Mouse (Mus musculus) cerebellum, postnatal 36 days (tissue): ENCODE measurements around the gene Egr4.

Experiments
- DNase-seq, 2 experiments: peaks; one replicate each; pipeline ENCODE4 v3.0.0; 2021 to 2022; ENCODE audit warnings: mixed read lengths in 2 of 2

Gene Egr4

GRCm38 (mm10) chr6:85513531-85513910 is at the start of gene Egr4:
TSS of gene Egr4 (minus strand) at chr6:85513589.
- peak; percentile 86 to 90 for DNase-seq

- DNase-seq, result no peak
These were observed 49.0 kb upstream of the Egr4 start for GRCm38 (mm10) chr6:85562374-85562773.

- no peak for DNase-seq
These were observed 34.3 kb upstream of the Egr4 start for GRCm38 (mm10) chr6:85547642-85548041.

- peak; percentile 81 to 90 for DNase-seq
These were observed 31.0 kb upstream of the Egr4 start for GRCm38 (mm10) chr6:85544251-85544881.

- DNase-seq, result peak; percentile 45 to 58
These were observed 30.2 kb upstream of the Egr4 start for GRCm38 (mm10) chr6:85543351-85544175.

GRCm38 (mm10) chr6:85522825-85523224 is 9.4 kb upstream of the Egr4 start:
- DNase-seq, result peak; percentile 28 to 42

GRCm38 (mm10) chr6:85522026-85522425 is 8.6 kb upstream of the Egr4 start:
- DNase-seq, result no peak

GRCm38 (mm10) chr6:85518091-85518693 is 4.8 kb upstream of the Egr4 start:
- peak; percentile 23 to 32 for DNase-seq

GRCm38 (mm10) chr6:85515941-85516340 is 2.6 kb upstream of the Egr4 start:
- DNase-seq, result peak; percentile 97

- peak in 1 of 2 experiments; percentile 31 for DNase-seq
These were observed 535 bp downstream of the Egr4 start for GRCm38 (mm10) chr6:85512577-85513530.

GRCm38 (mm10) chr6:85512056-85512440 is 1.3 kb downstream of the Egr4 start:
- peak in 1 of 2 experiments; percentile 42 for DNase-seq

- peak; percentile 26 to 43 for DNase-seq
These were observed 1.9 kb downstream of the Egr4 start for GRCm38 (mm10) chr6:85511286-85512055.

- peak; percentile 85 to 89 for DNase-seq
These were observed 2.9 kb downstream of the Egr4 start for GRCm38 (mm10) chr6:85510476-85510875.

GRCm38 (mm10) chr6:85508602-85509001 is 4.8 kb downstream of the Egr4 start:
- DNase-seq, result no peak

- DNase-seq, result no peak
These were observed 8.5 kb downstream of the Egr4 start for GRCm38 (mm10) chr6:85504908-85505307.

- DNase-seq, result peak; percentile 66 to 73
These were observed 10.5 kb downstream of the Egr4 start, which contains the start of gene Fbxo41 for GRCm38 (mm10) chr6:85502911-85503250. TSS of gene Fbxo41 (minus strand) at chr6:85502994.

GRCm38 (mm10) chr6:85502103-85502910 is 11.1 kb downstream of the Egr4 start:
- peak in 1 of 2 experiments; percentile 20 for DNase-seq

GRCm38 (mm10) chr6:85501571-85502102 is 11.8 kb downstream of the Egr4 start:
- peak; percentile 29 to 37 for DNase-seq

- no peak for DNase-seq
These were observed 13.0 kb downstream of the Egr4 start for GRCm38 (mm10) chr6:85500416-85500815.

- DNase-seq, result no peak
These were observed 15.2 kb downstream of the Egr4 start for GRCm38 (mm10) chr6:85498147-85498546.

GRCm38 (mm10) chr6:85496976-85497375 is 16.4 kb downstream of the Egr4 start:
- no peak for DNase-seq
